Mouse (Mus musculus) myocyte (in vitro differentiated cells): Measurements from ENCODE around the gene Fkbp6.

Experiments
- E2F4 ChIP-seq: IDR thresholded peaks from one replicate; pipeline ENCODE4 v1.6.1; 2011; ENCODE audit warnings: mild to moderate bottlenecking, control low read depth, moderate library complexity; ENCODE audit not compliant: insufficient read depth
- POLR2A ChIP-seq: IDR thresholded peaks from one replicate; pipeline ENCODE4 v1.6.1; 2011; ENCODE audit warnings: low read depth, mild to moderate bottlenecking, control low read depth, moderate library complexity; ENCODE audit not compliant: insufficient read length

GRCm38 (mm10) chr5:135367841-135368240 is 18.0 kb upstream of the Fkbp6 start:
- no peak for TF ChIP-seq POLR2A
- TF ChIP-seq E2F4 = no peak
